Mouse (Mus musculus) layer of hippocampus, postnatal 36 days (tissue): ENCODE data around the gene Olfr1233. TPM values are rescaled to one million over a fixed set of nuclear protein-coding genes. Genes with fewer than 3 reads are reported as not detected.

Experiments
- DNase-seq, 2 experiments: peaks; one replicate each; pipeline ENCODE4 v3.0.0; 2022
- total RNA-seq, 2 experiments: library from RNA; stranded (reverse); gene quantifications; 2 replicates each; pipeline ENCODE4 v1.2.3; 2021

The Olfr1233 gene
- not detected for total RNA-seq

- no peak for DNase-seq
These were observed at the start of gene Olfr1233 for GRCm38 (mm10) chr2:89342298-89342697. Gene Olfr1233, minus strand, starts transcription at chr2:89342398.

- DNase-seq: no peak
These were observed 22.6 kb upstream of the Olfr1233 start, which contains the start of gene Olfr1234 for GRCm38 (mm10) chr2:89364765-89365164. Gene Olfr1234, minus strand, starts transcription at chr2:89364865.

GRCm38 (mm10) chr2:89329575-89329974, 12.6 kb downstream of the Olfr1233 start, which contains the start of gene Olfr1232:
Gene Olfr1232, minus strand, starts transcription at chr2:89329675.
- no peak for DNase-seq

- DNase-seq: no peak
These were observed 35.2 kb downstream of the Olfr1233 start, which contains the start of gene Olfr1231 for GRCm38 (mm10) chr2:89306974-89307373. Gene Olfr1231, minus strand, starts transcription at chr2:89307074.

GRCm38 (mm10) chr2:89297168-89297567, 45.0 kb downstream of the Olfr1233 start, which contains the start of gene Olfr1230:
Gene Olfr1230, minus strand, starts transcription at chr2:89297268.
- DNase-seq: no peak

- no peak for DNase-seq
These were observed 54.3 kb downstream of the Olfr1233 start, which contains the start of gene Olfr1229 for GRCm38 (mm10) chr2:89287914-89288313. Gene Olfr1229, minus strand, starts transcription at chr2:89288014.

Other genes with a start within 250 kb of the Olfr1233 start
- gene Olfr1220, start 235.6 kb downstream of the Olfr1233 start, total RNA-seq: not detected
- not detected for gene Olfr1221, start 225.1 kb downstream of the Olfr1233 start, total RNA-seq
- not detected for gene Olfr1222, start 209.3 kb downstream of the Olfr1233 start, total RNA-seq
- gene Olfr1223, start 190.8 kb downstream of the Olfr1233 start, total RNA-seq: not detected
- not detected for gene Olfr1224-ps1, start 178.3 kb downstream of the Olfr1233 start, total RNA-seq
- gene Olfr1225, start 167.7 kb downstream of the Olfr1233 start, total RNA-seq: not detected
- not detected for gene Olfr1226, start 142.3 kb downstream of the Olfr1233 start, total RNA-seq
- not detected for gene Olfr1228, start 88.3 kb downstream of the Olfr1233 start, total RNA-seq
- not detected for gene Olfr1229, start 54.4 kb downstream of the Olfr1233 start, total RNA-seq
- not detected for gene Olfr1230, start 45.1 kb downstream of the Olfr1233 start, total RNA-seq
- not detected for gene Olfr1231, start 35.3 kb downstream of the Olfr1233 start, total RNA-seq
- gene Olfr1232, start 12.7 kb downstream of the Olfr1233 start, total RNA-seq: not detected
- gene Olfr1234, start 22.5 kb upstream of the Olfr1233 start, total RNA-seq: not detected
- gene Olfr1238, start 67.3 kb upstream of the Olfr1233 start, total RNA-seq: not detected
- not detected for gene Olfr1239, start 78.0 kb upstream of the Olfr1233 start, total RNA-seq
- not detected for gene Olfr1240, start 100.6 kb upstream of the Olfr1233 start, total RNA-seq
- not detected for gene Olfr1241, start 144.7 kb upstream of the Olfr1233 start, total RNA-seq
- gene Olfr1242, start 155.9 kb upstream of the Olfr1233 start, total RNA-seq: not detected
- gene Olfr1243, start 189.1 kb upstream of the Olfr1233 start, total RNA-seq: not detected
- not detected for gene Olfr1245, start 236.0 kb upstream of the Olfr1233 start, total RNA-seq